Mouse (Mus musculus) testis, adult 2 months (tissue): Measurements from ENCODE around the gene Bcas3.

Experiments
- CTCF ChIP-seq: fragments of 200-500 bp; IDR thresholded peaks from 2 replicates; pipeline ENCODE4 v1.5.1; 2012; ENCODE audit warnings: low read depth, mild to moderate bottlenecking, inconsistent platforms, low read length, moderate library complexity; ENCODE audit not compliant: control insufficient read depth, insufficient read depth, insufficient replicate concordance
- POLR2A ChIP-seq: fragments of 200-500 bp; IDR thresholded peaks from 2 replicates; pipeline ENCODE4 v1.6.1; 2012; ENCODE audit warnings: low read depth, mild to moderate bottlenecking, inconsistent platforms, low read length, moderate library complexity; ENCODE audit not compliant: control insufficient read depth

GRCm38 (mm10) chr11:85834386-85834931, 481.5 kb downstream of the Bcas3 start:
- no peak for TF ChIP-seq CTCF
- TF ChIP-seq POLR2A: no peak
